Mouse (Mus musculus): Measurements from ENCODE around the gene Pole4. TPM values are rescaled to one million over a fixed set of nuclear protein-coding genes. Genes with fewer than 3 reads are reported as not detected.

Pole4 gene
- total RNA-seq (2012; rRNA removed), result 83.0 and 103 TPM in 2 replicates

- Histone ChIP-seq H3K27ac (ENCODE audit: insufficient read depth, low read depth, low read length, poor library complexity, severe bottlenecking) (peak within 1 kb of the TSS; percentile 86; the same call in 1 of the 2 replicates), H3K4me3 (ENCODE audit: insufficient read depth in 1 of 2, low read depth in 1 of 2, low read length in 2 of 2, poor library complexity in 1 of 2, severe bottlenecking in 1 of 2) (peak within 1 kb of the TSS; percentile 31 to 40; a peak in 3 of 4 replicates), H3K4me1 (ENCODE audit: control insufficient read depth in 2 of 2, insufficient read depth in 2 of 2, low read length in 2 of 2, poor library complexity in 1 of 2) (peaks cover 4 to 10% of the 10 kb centered on the region in 2 experiments; a peak in 3 of 4 replicates), H3K36me3 (ENCODE audit: control insufficient read depth, insufficient read depth, low read length, poor library complexity, severe bottlenecking) (no peaks in the 10 kb centered on the region), H3K9ac (ENCODE audit: insufficient read depth, low read depth, low read length, poor library complexity, severe bottlenecking) (peak within 1 kb of the TSS; percentile 57; the same call in 1 of the 2 replicates), H3K9me3 (ENCODE audit: control insufficient read depth, insufficient read depth, low read depth, low read length) (peaks cover 2% of the 10 kb centered on the region; the same call in 1 of the 2 replicates)
- TF ChIP-seq ZC3H11A (IDR thresholded peaks at IDR 0.05; ENCODE audit: borderline replicate concordance, low read depth, low read length) (no peak), HCFC1 (IDR thresholded peaks at IDR 0.05; ENCODE audit: borderline replicate concordance, insufficient read depth, low read length) (no peak), ZNF384 (IDR thresholded peaks at IDR 0.05; ENCODE audit: low read depth, low read length) (no peak), CHD2 (IDR thresholded peaks at IDR 0.05; ENCODE audit: low read depth, low read length) (no peak), MAFK (IDR thresholded peaks at IDR 0.05; ENCODE audit: insufficient read depth, low read depth, low read length) (no peak)
- DNase-seq (ENCODE audit: low read depth, low spot score), result no peak
- in situ Hi-C loops (cut with MboI; ENCODE audit: low sequenced_read_pairs in 2 of 2, unreplicated experiment in 2 of 2), result no loop called here
Measured at GRCm38 (mm10) chr6:82705221-82705620, at the start of gene Pole4. Gene Pole4 (minus strand): TSS chr6:82705365.

GRCm38 (mm10) chr6:82754769-82755168 is 49.6 kb upstream of the Pole4 start:
- in situ Hi-C loops (cut with MboI; ENCODE audit: low sequenced_read_pairs in 2 of 2, unreplicated experiment in 2 of 2), result no loop called here
- Histone ChIP-seq H3K36me3 (ENCODE audit: control insufficient read depth, insufficient read depth, low read length, poor library complexity, severe bottlenecking) (peaks cover 6% of the 10 kb centered on the region), H3K9me3 (ENCODE audit: control insufficient read depth, insufficient read depth, low read depth, low read length) (no peaks in the 10 kb centered on the region), H3K4me1 (ENCODE audit: control insufficient read depth in 2 of 2, insufficient read depth in 2 of 2, low read length in 2 of 2, poor library complexity in 1 of 2) (peaks cover 3 to 4% of the 10 kb centered on the region in 2 experiments; a peak in 3 of 4 replicates), H3K9ac (ENCODE audit: insufficient read depth, low read depth, low read length, poor library complexity, severe bottlenecking) (no peak overlapping the region), H3K27ac (ENCODE audit: insufficient read depth, low read depth, low read length, poor library complexity, severe bottlenecking) (no peak overlapping the region), H3K4me3 (ENCODE audit: insufficient read depth in 1 of 2, low read depth in 1 of 2, low read length in 2 of 2, poor library complexity in 1 of 2, severe bottlenecking in 1 of 2) (no peak overlapping the region)
- no peak for TF ChIP-seq ZC3H11A (IDR thresholded peaks at IDR 0.05; ENCODE audit: borderline replicate concordance, low read depth, low read length)
- no peak for TF ChIP-seq CHD2 (IDR thresholded peaks at IDR 0.05; ENCODE audit: low read depth, low read length)
- TF ChIP-seq HCFC1 (IDR thresholded peaks at IDR 0.05; ENCODE audit: borderline replicate concordance, insufficient read depth, low read length), result no peak
- no peak for TF ChIP-seq ZNF384 (IDR thresholded peaks at IDR 0.05; ENCODE audit: low read depth, low read length)
- TF ChIP-seq MAFK (IDR thresholded peaks at IDR 0.05; ENCODE audit: insufficient read depth, low read depth, low read length), result no peak
- DNase-seq (ENCODE audit: low read depth, low spot score), result no peak

- H3K9ac ChIP-seq (ENCODE audit: insufficient read depth, low read depth, low read length, poor library complexity, severe bottlenecking), result no peak overlapping the region
- DNase-seq (ENCODE audit: low read depth, low spot score), result no peak
- H3K9me3 ChIP-seq (ENCODE audit: control insufficient read depth, insufficient read depth, low read depth, low read length), result no peaks in the 10 kb centered on the region
- H3K4me3 ChIP-seq (ENCODE audit: insufficient read depth in 1 of 2, low read depth in 1 of 2, low read length in 2 of 2, poor library complexity in 1 of 2, severe bottlenecking in 1 of 2), result no peak overlapping the region
- TF ChIP-seq ZNF384 (IDR thresholded peaks at IDR 0.05; ENCODE audit: low read depth, low read length), result no peak
- in situ Hi-C loops (cut with MboI; ENCODE audit: low sequenced_read_pairs in 2 of 2, unreplicated experiment in 2 of 2), result no loop called here
- peaks cover 10% of the 10 kb centered on the region for H3K36me3 ChIP-seq (ENCODE audit: control insufficient read depth, insufficient read depth, low read length, poor library complexity, severe bottlenecking)
- H3K27ac ChIP-seq (ENCODE audit: insufficient read depth, low read depth, low read length, poor library complexity, severe bottlenecking), result no peak overlapping the region
- H3K4me1 ChIP-seq (ENCODE audit: control insufficient read depth in 2 of 2, insufficient read depth in 2 of 2, low read length in 2 of 2, poor library complexity in 1 of 2), result peaks cover 1 to 3% of the 10 kb centered on the region in 2 experiments; a peak in 3 of 4 replicates
Measured at GRCm38 (mm10) chr6:82753638-82754361, 48.6 kb upstream of the Pole4 start.

GRCm38 (mm10) chr6:82753061-82753460 is 47.9 kb upstream of the Pole4 start:
- no peaks in the 10 kb centered on the region for H3K9me3 ChIP-seq (ENCODE audit: control insufficient read depth, insufficient read depth, low read depth, low read length)
- TF ChIP-seq CHD2 (IDR thresholded peaks at IDR 0.05; ENCODE audit: low read depth, low read length) (no peak), HCFC1 (IDR thresholded peaks at IDR 0.05; ENCODE audit: borderline replicate concordance, insufficient read depth, low read length) (no peak), ZC3H11A (IDR thresholded peaks at IDR 0.05; ENCODE audit: borderline replicate concordance, low read depth, low read length) (no peak), ZNF384 (IDR thresholded peaks at IDR 0.05; ENCODE audit: low read depth, low read length) (no peak), MAFK (IDR thresholded peaks at IDR 0.05; ENCODE audit: insufficient read depth, low read depth, low read length) (no peak)
- peaks cover 16% of the 10 kb centered on the region for H3K36me3 ChIP-seq (ENCODE audit: control insufficient read depth, insufficient read depth, low read length, poor library complexity, severe bottlenecking)
- H3K27ac ChIP-seq (ENCODE audit: insufficient read depth, low read depth, low read length, poor library complexity, severe bottlenecking), result no peak overlapping the region
- in situ Hi-C loops (cut with MboI; ENCODE audit: low sequenced_read_pairs in 2 of 2, unreplicated experiment in 2 of 2), result no loop called here
- H3K4me1 ChIP-seq (ENCODE audit: control insufficient read depth in 2 of 2, insufficient read depth in 2 of 2, low read length in 2 of 2, poor library complexity in 1 of 2), result peaks cover 0 to 3% of the 10 kb centered on the region in 2 experiments; a peak in 2 of 4 replicates
- no peak overlapping the region for H3K9ac ChIP-seq (ENCODE audit: insufficient read depth, low read depth, low read length, poor library complexity, severe bottlenecking)
- H3K4me3 ChIP-seq (ENCODE audit: insufficient read depth in 1 of 2, low read depth in 1 of 2, low read length in 2 of 2, poor library complexity in 1 of 2, severe bottlenecking in 1 of 2), result no peak overlapping the region
- DNase-seq (ENCODE audit: low read depth, low spot score), result no peak
